Comparison of ENCODE assay signal across 8 mouse cellular contexts in the genomic region with DNA sequence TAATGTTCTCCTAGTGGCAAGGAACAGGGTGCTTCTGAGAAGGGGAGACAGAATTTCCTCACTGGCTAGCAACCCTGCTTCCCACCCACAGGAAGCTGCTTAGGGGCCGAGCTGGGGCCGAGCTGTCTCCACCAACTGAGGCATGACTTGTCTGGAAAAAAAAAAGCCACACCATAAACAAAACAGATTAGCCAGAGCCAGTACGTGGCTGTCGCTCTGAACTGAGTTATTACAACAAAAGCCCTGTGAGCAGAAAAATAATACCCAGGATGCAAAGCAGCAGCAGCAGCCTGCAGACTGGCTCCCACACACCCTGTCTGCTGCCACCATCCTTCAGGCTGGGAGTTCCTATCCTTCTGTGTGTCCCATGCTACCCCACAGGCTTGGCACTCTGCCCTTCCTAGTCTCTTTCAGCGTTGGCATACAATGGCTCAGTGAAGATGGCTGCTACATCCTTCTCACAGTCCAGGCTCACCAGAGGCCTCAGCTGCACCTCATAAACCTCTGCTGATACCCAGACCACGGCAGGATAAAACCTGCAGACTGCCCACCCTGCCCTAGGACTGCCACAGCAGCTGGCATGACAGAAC. TPM values are rescaled to one million over a fixed set of nuclear protein-coding genes. Genes with fewer than 3 reads are reported as not detected.
A peak's percentile ranks its signal among the peaks of the same experiment; 100 is the strongest.
DNase-seq lines count a peak whose midpoint lies in the region; ATAC-seq lines count a peak whose summit lies in the region.

No protein-coding gene starts in this region.

- DNase-seq in cerebellum, adult 11-12 months = peak; percentile 58
- DNase-seq in Muller cell, postnatal 12 days (ENCODE audit: inconsistent ontology term) = peak; percentile 53
- DNase-seq in hindbrain, embryonic 10.5 days (ENCODE audit: low spot score) = no peak
- DNase-seq in lung, postnatal 10 days = peak; percentile 56
- no peak for DNase-seq in ovary, postnatal 10 days (ENCODE audit: low spot score)
- no peak for DNase-seq in gastrocnemius, postnatal 14 days
- DNase-seq in adrenal gland, adult 18-20 months (ENCODE audit: low spot score in 2 of 2) = no peak

- H3K4me1 ChIP-seq in hindbrain, embryonic 10.5 days (replicated peaks) = peaks cover 56% of the 10 kb centered on the region

- H3K27me3 ChIP-seq in hindbrain, embryonic 10.5 days (ENCODE audit: insufficient read depth, poor library complexity, severe bottlenecking) = peaks cover 19% of the 10 kb centered on the region

- no peaks in the 10 kb centered on the region for H3K9me3 ChIP-seq in hindbrain, embryonic 10.5 days

- no peaks in the 10 kb centered on the region for H3K36me3 ChIP-seq in hindbrain, embryonic 10.5 days

- peak overlapping the region; percentile 86 for H3K27ac ChIP-seq in hindbrain, embryonic 10.5 days

- ATAC-seq in cerebellum, adult (ENCODE audit: insufficient number of reproducible peaks, low FRiP score, low TSS enrichment) = no peak

- no peak overlapping the region for H3K4me3 ChIP-seq in hindbrain, embryonic 10.5 days

- 59% methylated on average over 6 of the region's 6 CpGs for WGBS in hindbrain, embryonic 10.5 days

- intact Hi-C loops in gastrocnemius, postnatal 14 days (cut with DNase I; ENCODE audit: low total_unique reads) = no loop called here

RNA-seq across cellular contexts. Expression of a gene that starts 2.3 kb away (rescaled TPM):
- 0.10 and 0.20 TPM in 2 replicates for polyA plus RNA-seq in hindbrain, embryonic 10.5 days (2016; fragmentation: Nextera tagmentation; extraction: Ambion mirVana)
- under 1 TPM; 0.04 to 0.09 TPM for total RNA-seq in gastrocnemius, postnatal 14 days (2021)
- total RNA-seq in adrenal gland, adult 18-20 months (2021) = under 1 TPM; 0.50 to 0.74 TPM

RNA-seq across cellular contexts. Expression of a gene that starts 18.6 kb away (rescaled TPM):
- polyA plus RNA-seq in hindbrain, embryonic 10.5 days (2016; fragmentation: Nextera tagmentation; extraction: Ambion mirVana) = 99.2 and 114 TPM in 2 replicates
- 1 to 10 TPM; 6.4 to 7.4 TPM for total RNA-seq in gastrocnemius, postnatal 14 days (2021)
- total RNA-seq in adrenal gland, adult 18-20 months (2021) = 10 to 100 TPM; 10.7 to 14.0 TPM

RNA-seq across cellular contexts. Expression of a gene that starts 55.2 kb away (rescaled TPM):
- 36.8 and 38.8 TPM in 2 replicates for polyA plus RNA-seq in hindbrain, embryonic 10.5 days (2016; fragmentation: Nextera tagmentation; extraction: Ambion mirVana)
- total RNA-seq in gastrocnemius, postnatal 14 days (2021) = 10 to 100 TPM; 17.0 to 17.6 TPM
- total RNA-seq in adrenal gland, adult 18-20 months (2021) = 10 to 100 TPM; 21.4 to 27.0 TPM

RNA-seq across cellular contexts. Expression of a gene that starts 59.4 kb away (rescaled TPM):
- polyA plus RNA-seq in hindbrain, embryonic 10.5 days (2016; fragmentation: Nextera tagmentation; extraction: Ambion mirVana) = 19.1 and 20.4 TPM in 2 replicates
- total RNA-seq in gastrocnemius, postnatal 14 days (2021) = 1 to 10 TPM; 4.3 to 5.4 TPM
- total RNA-seq in adrenal gland, adult 18-20 months (2021) = 10 to 100 TPM; 16.0 to 17.9 TPM

Comparison
In these comparisons a context has a peak if more than half of its experiments do, and no peak if none do; other contexts are left out.
1. DNase-seq: peak in cerebellum, adult 11-12 months (single experiment), Muller cell, postnatal 12 days (single experiment) and lung, postnatal 10 days (single experiment); none in hindbrain, embryonic 10.5 days (single experiment), ovary, postnatal 10 days (single experiment), gastrocnemius, postnatal 14 days (single experiment) and adrenal gland, adult 18-20 months (0 of 2).